Mouse (Mus musculus): ENCODE results near the gene Syt8.

DNA sequence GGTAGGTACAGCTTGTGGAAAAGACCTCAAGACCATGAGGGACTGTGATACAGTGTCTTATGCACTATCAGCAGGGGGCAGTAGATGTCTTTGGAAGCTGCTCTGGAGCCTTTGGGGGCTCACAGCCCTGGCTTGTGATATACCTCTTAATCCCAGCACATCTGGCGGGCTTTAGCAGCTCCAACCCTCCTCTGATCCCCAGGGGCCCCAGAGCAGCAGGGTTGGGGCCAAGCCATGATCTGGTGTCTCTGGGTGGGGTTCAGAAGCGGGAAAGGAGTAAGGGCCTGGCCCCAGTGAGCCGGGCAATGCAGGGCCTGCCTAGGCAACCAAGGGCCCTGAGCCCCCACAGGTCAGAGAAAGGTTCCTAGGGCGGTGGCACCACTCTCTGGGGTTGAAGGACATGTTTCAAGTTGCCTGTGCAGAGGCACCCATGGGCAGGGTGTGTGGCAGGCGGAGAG lies 6.0 kb downstream of the Syt8 start:
- TF ChIP-seq POLR2A (IDR thresholded peaks at IDR 0.05; ENCODE audit: low read depth, low read length) (no peak), CTCF (IDR thresholded peaks at IDR 0.05; ENCODE audit: borderline replicate concordance, insufficient read depth, low read length) (0 out of 2 replicates have a peak, but pooled peaks have one; percentile 19)
